8 mouse cellular contexts compared by ENCODE assay signal in genomic region chr11:103192230-103192955, GRCm38 (mm10). TPM values are rescaled to one million over a fixed set of nuclear protein-coding genes. Genes with fewer than 3 reads are reported as not detected.
DNase-seq lines count a peak whose midpoint lies in the region; ATAC-seq and TF ChIP-seq lines count a peak whose summit lies in the region.

No protein-coding gene starts in this region.

- H3K4me1 ChIP-seq in liver, embryonic 12.5 days = no peaks in the 10 kb centered on the region
- H3K4me1 ChIP-seq in embryonic facial prominence, embryonic 11.5 days (ENCODE audit: control insufficient read depth, insufficient read depth, low read length) = peaks cover 3% of the 10 kb centered on the region; the same call in 1 of the 2 replicates
- 0 out of 2 replicates have a peak, but pooled peaks cover 8% of the 10 kb centered on the region for H3K4me1 ChIP-seq in hindbrain, postnatal 0 days (ENCODE audit: insufficient read depth, low read length)
- H3K4me1 ChIP-seq in midbrain, embryonic 14.5 days (ENCODE audit: control insufficient read depth, insufficient read depth, low read length) = peaks cover 7% of the 10 kb centered on the region; the same call in 1 of the 2 replicates

- no peak overlapping the region for H3K4me3 ChIP-seq in liver, embryonic 12.5 days
- peak overlapping the region; percentile 12; the same call in 1 of the 2 replicates for H3K4me3 ChIP-seq in embryonic facial prominence, embryonic 11.5 days (ENCODE audit: low read depth, low read length)
- peak overlapping the region; percentile 29 for H3K4me3 ChIP-seq in hindbrain, postnatal 0 days (ENCODE audit: low read length)
- peak overlapping the region; percentile 22 for H3K4me3 ChIP-seq in midbrain, embryonic 14.5 days (replicated peaks; ENCODE audit: low read depth, low read length)

- no peaks in the 10 kb centered on the region for H3K9me3 ChIP-seq in liver, embryonic 12.5 days (replicated peaks)
- no peaks in the 10 kb centered on the region for H3K9me3 ChIP-seq in embryonic facial prominence, embryonic 11.5 days (replicated peaks; ENCODE audit: control insufficient read depth, low read length)
- no peaks in the 10 kb centered on the region for H3K9me3 ChIP-seq in hindbrain, postnatal 0 days (ENCODE audit: low read length)
- H3K9me3 ChIP-seq in midbrain, embryonic 14.5 days (ENCODE audit: control insufficient read depth, low read length) = no peaks in the 10 kb centered on the region

- peaks cover 71% of the 10 kb centered on the region for H3K27me3 ChIP-seq in liver, embryonic 12.5 days (replicated peaks)
- H3K27me3 ChIP-seq in embryonic facial prominence, embryonic 11.5 days (ENCODE audit: control insufficient read depth, insufficient read depth, low read length) = peaks cover 47% of the 10 kb centered on the region
- H3K27me3 ChIP-seq in hindbrain, postnatal 0 days (ENCODE audit: insufficient read depth, low read length) = peaks cover 9% of the 10 kb centered on the region; the same call in 1 of the 2 replicates
- peaks cover 69% of the 10 kb centered on the region for H3K27me3 ChIP-seq in midbrain, embryonic 14.5 days (ENCODE audit: control insufficient read depth, insufficient read depth, low read length)

- no peak for ATAC-seq in liver, embryonic 12.5 days
- ATAC-seq in embryonic facial prominence, embryonic 11.5 days (replicated peaks; ENCODE audit: insufficient number of reproducible peaks, low FRiP score, low TSS enrichment, low read depth) = no peak
- ATAC-seq in hindbrain, postnatal 0 days = no peak
- ATAC-seq in midbrain, embryonic 14.5 days (ENCODE audit: low FRiP score, low TSS enrichment) = no peak
- no peak for ATAC-seq in CD4-positive, CD25-positive, alpha-beta regulatory T cell, adult 4 months

- DNase-seq in liver (no peak), adipocyte (ENCODE audit: low spot score) (no peak)
- DNase-seq in embryonic facial prominence, embryonic 11.5 days (ENCODE audit: low spot score) = no peak
- DNase-seq in hindbrain, postnatal 0 days (ENCODE audit: low spot score) = no peak
- DNase-seq in midbrain, embryonic 14.5 days = peak; percentile 42
- no peak for DNase-seq in urinary bladder, postnatal 10 days (ENCODE audit: low spot score)

- no peak overlapping the region for H3K9ac ChIP-seq in liver, embryonic 12.5 days
- peak overlapping the region; percentile 22; the same call in 1 of the 2 replicates for H3K9ac ChIP-seq in embryonic facial prominence, embryonic 11.5 days (replicated peaks; ENCODE audit: low read length)
- peak overlapping the region; percentile 33; the same call in 1 of the 2 replicates for H3K9ac ChIP-seq in hindbrain, postnatal 0 days (replicated peaks; ENCODE audit: low read length)
- 0 out of 2 replicates have a peak overlapping the region, but pooled peaks have one; percentile 2 for H3K9ac ChIP-seq in midbrain, embryonic 14.5 days (replicated peaks; ENCODE audit: low read length)

- H3K4me2 ChIP-seq in liver, embryonic 12.5 days = 0 out of 2 replicates have a peak overlapping the region, but pooled peaks have one; percentile 12
- peak overlapping the region; percentile 43 for H3K4me2 ChIP-seq in embryonic facial prominence, embryonic 11.5 days (ENCODE audit: low read depth, low read length)
- peak overlapping the region; percentile 57 for H3K4me2 ChIP-seq in hindbrain, postnatal 0 days (ENCODE audit: low read depth, low read length)
- H3K4me2 ChIP-seq in midbrain, embryonic 14.5 days (ENCODE audit: low read length) = peak overlapping the region; percentile 55

- WGBS in liver, embryonic 12.5 days (ENCODE audit: insufficient replicate concordance) = 71% methylated on average over 28 of the region's 28 CpGs
- 16% methylated on average over 28 of the region's 28 CpGs for WGBS in embryonic facial prominence, embryonic 11.5 days
- WGBS in hindbrain, postnatal 0 days = 22% methylated on average over 28 of the region's 28 CpGs
- 14% methylated on average over 28 of the region's 28 CpGs for WGBS in midbrain, embryonic 14.5 days

- H3K36me3 ChIP-seq in liver, embryonic 12.5 days = no peaks in the 10 kb centered on the region; the same call in 1 of the 2 replicates
- H3K36me3 ChIP-seq in embryonic facial prominence, embryonic 11.5 days (replicated peaks; ENCODE audit: control insufficient read depth, insufficient read depth, low read depth, low read length) = no peaks in the 10 kb centered on the region
- H3K36me3 ChIP-seq in hindbrain, postnatal 0 days (ENCODE audit: insufficient read depth, low read length) = peaks cover 11% of the 10 kb centered on the region; the same call in 1 of the 2 replicates
- peaks cover 16% of the 10 kb centered on the region; the same call in 1 of the 2 replicates for H3K36me3 ChIP-seq in midbrain, embryonic 14.5 days (ENCODE audit: control insufficient read depth, insufficient read depth, low read length)

- no peak for TF ChIP-seq CTCF in hindbrain, postnatal 0 days (IDR thresholded peaks at IDR 0.05; ENCODE audit: low read depth)

- H3K27ac ChIP-seq in liver, embryonic 12.5 days = no peak overlapping the region
- no peak overlapping the region for H3K27ac ChIP-seq in embryonic facial prominence, embryonic 11.5 days (replicated peaks; ENCODE audit: low read depth, low read length)
- no peak overlapping the region for H3K27ac ChIP-seq in hindbrain, postnatal 0 days
- no peak overlapping the region for H3K27ac ChIP-seq in midbrain, embryonic 14.5 days (replicated peaks; ENCODE audit: low read depth, low read length)

RNA-seq across cellular contexts. Expression of gene 1700023F06Rik, which starts 16.0 kb away (rescaled TPM):
- polyA plus RNA-seq in liver, embryonic 12.5 days (2016; fragmentation: Nextera tagmentation; extraction: Ambion mirVana) = 0.11 TPM in 1 of 2 replicates, not detected in the other
- polyA plus RNA-seq in embryonic facial prominence, embryonic 11.5 days (2014; fragmentation: Nextera tagmentation; extraction: Ambion mirVana) = 0.25 TPM in 2 replicates
- not detected in 2 replicates for total RNA-seq in hindbrain, postnatal 0 days (2014; rRNA removed)
- 3.7 and 4.7 TPM in 2 replicates for polyA plus RNA-seq in hindbrain, postnatal 0 days (2015; fragmentation: Nextera tagmentation; extraction: Ambion mirVana)
- 0.88 and 2.1 TPM in 2 replicates for polyA plus RNA-seq in midbrain, embryonic 14.5 days (2014; fragmentation: Nextera tagmentation; extraction: Ambion mirVana)
- not detected for polyA plus RNA-seq in CD4-positive, CD25-positive, alpha-beta regulatory T cell, adult 4 months (2017; shearing (Covaris generic))

RNA-seq across cellular contexts. Expression of gene Fmnl1, which starts 21.5 kb away (rescaled TPM):
- 5.2 and 5.7 TPM in 2 replicates for polyA plus RNA-seq in liver, embryonic 12.5 days (2016; fragmentation: Nextera tagmentation; extraction: Ambion mirVana)
- polyA plus RNA-seq in embryonic facial prominence, embryonic 11.5 days (2014; fragmentation: Nextera tagmentation; extraction: Ambion mirVana) = 0.70 and 0.72 TPM in 2 replicates
- 12.8 and 15.5 TPM in 2 replicates for total RNA-seq in hindbrain, postnatal 0 days (2014; rRNA removed)
- 6.4 and 6.9 TPM in 2 replicates for polyA plus RNA-seq in hindbrain, postnatal 0 days (2015; fragmentation: Nextera tagmentation; extraction: Ambion mirVana)
- polyA plus RNA-seq in midbrain, embryonic 14.5 days (2014; fragmentation: Nextera tagmentation; extraction: Ambion mirVana) = 4.3 and 5.2 TPM in 2 replicates
- 10 to 100 TPM; 54.2 to 69.6 TPM for polyA plus RNA-seq in CD4-positive, CD25-positive, alpha-beta regulatory T cell, adult 4 months (2017; shearing (Covaris generic))

RNA-seq across cellular contexts. Expression of gene Spata32, which starts 25.8 kb away (rescaled TPM):
- not detected in 2 replicates for polyA plus RNA-seq in liver, embryonic 12.5 days (2016; fragmentation: Nextera tagmentation; extraction: Ambion mirVana)
- polyA plus RNA-seq in embryonic facial prominence, embryonic 11.5 days (2014; fragmentation: Nextera tagmentation; extraction: Ambion mirVana) = not detected in 2 replicates
- total RNA-seq in hindbrain, postnatal 0 days (2014; rRNA removed) = 1.4 and 1.5 TPM in 2 replicates
- 1.6 TPM in 2 replicates for polyA plus RNA-seq in hindbrain, postnatal 0 days (2015; fragmentation: Nextera tagmentation; extraction: Ambion mirVana)
- polyA plus RNA-seq in midbrain, embryonic 14.5 days (2014; fragmentation: Nextera tagmentation; extraction: Ambion mirVana) = 0.25 and 0.27 TPM in 2 replicates
- polyA plus RNA-seq in CD4-positive, CD25-positive, alpha-beta regulatory T cell, adult 4 months (2017; shearing (Covaris generic)) = not detected
